Mouse (Mus musculus): ENCODE data around the gene Gm3233. TPM values are rescaled to one million over a fixed set of nuclear protein-coding genes. Genes with fewer than 3 reads are reported as not detected.
"Not testable (repeated sequence)": the region's sequence is repeated elsewhere in the genome, so short reads cannot be mapped to it uniquely, and the experiment has no call there.

Gm3233 gene
- not detected in 2 replicates for total RNA-seq (2012; rRNA removed)
- not detected for polyA plus RNA-seq (2012; ENCODE audit: insufficient read depth in 1 of 2, insufficient read length in 2 of 2, low read depth in 1 of 2, low replicate concordance in 2 of 2, missing spikeins in 1 of 2)

DNA sequence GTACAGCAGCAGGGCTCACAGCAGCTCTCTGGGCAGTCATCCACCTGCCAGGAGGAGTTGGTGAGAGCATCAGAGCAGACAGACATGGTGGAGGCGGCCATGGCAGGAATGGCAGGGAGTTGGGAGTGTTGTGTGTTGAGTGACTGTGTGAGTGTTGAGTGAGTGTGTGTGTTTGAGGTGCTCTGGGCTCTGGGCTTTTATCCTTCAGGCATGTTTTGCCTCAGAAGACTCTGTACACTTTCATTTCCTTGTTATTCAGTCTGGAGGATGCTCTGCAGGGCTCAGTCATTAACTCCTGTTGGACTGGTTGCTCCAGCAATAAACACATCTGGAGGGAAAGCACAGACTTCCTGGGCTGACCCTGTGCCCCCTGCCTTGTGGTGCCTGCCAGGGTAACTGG, at the start of gene Gm3233:
Gm3233 (minus strand) TSS at position 101 of the 400 bp plus-strand sequence.
- H3K9ac ChIP-seq (ENCODE audit: control insufficient read depth, low read depth, low read length, poor library complexity, severe bottlenecking); H3K27ac ChIP-seq (ENCODE audit: control insufficient read depth, low read depth, low read length); H3K4me3 ChIP-seq (ENCODE audit: control insufficient read depth in 1 of 2, insufficient read depth in 1 of 2, low read depth in 2 of 2, low read length in 2 of 2); DNase-seq (ENCODE audit: low read depth, low spot score); H3K4me1 ChIP-seq (ENCODE audit: control insufficient read depth in 1 of 2, insufficient read depth in 2 of 2, low read length in 2 of 2); H3K79me2 ChIP-seq (ENCODE audit: control insufficient read depth, insufficient read depth, low read length, poor library complexity); H3K36me3 ChIP-seq (ENCODE audit: control insufficient read depth in 1 of 2, insufficient read depth in 2 of 2, low read length in 2 of 2); H3K9me3 ChIP-seq (replicated peaks; ENCODE audit: insufficient read depth, low read length): not testable (repeated sequence)
- H3K27me3 ChIP-seq (ENCODE audit: control insufficient read depth in 1 of 2, insufficient read depth in 2 of 2, low read length in 2 of 2) = peaks cover 3 to 15% of the 10 kb centered on the region in 2 experiments

DNA sequence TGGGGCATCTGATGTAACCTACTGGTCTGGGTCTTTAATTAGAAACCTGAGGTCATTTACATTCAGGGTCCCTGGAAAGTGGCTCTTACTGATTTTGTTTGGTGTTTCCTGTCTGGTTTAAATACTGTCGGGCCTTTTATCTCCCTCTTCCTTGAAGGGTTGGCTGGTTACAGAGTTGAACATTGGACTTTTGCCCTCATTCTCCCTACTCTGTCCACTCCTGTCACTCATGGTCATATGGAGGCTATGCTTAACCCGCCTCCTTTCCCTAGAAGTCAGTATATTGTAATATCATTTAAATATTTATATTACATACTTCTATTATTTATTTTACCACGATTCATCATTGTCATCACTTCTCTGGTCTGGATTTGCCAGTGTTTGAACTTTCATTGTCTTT, 44.6 kb upstream of the Gm3233 start:
- no peak overlapping the region for H3K9ac ChIP-seq (ENCODE audit: control insufficient read depth, low read depth, low read length, poor library complexity, severe bottlenecking)
- H3K4me1 ChIP-seq (ENCODE audit: control insufficient read depth in 1 of 2, insufficient read depth in 2 of 2, low read length in 2 of 2) = no peaks in the 10 kb centered on the region
- no peaks in the 10 kb centered on the region for H3K9me3 ChIP-seq (replicated peaks; ENCODE audit: insufficient read depth, low read length)
- peaks cover 8 to 9% of the 10 kb centered on the region in 2 experiments for H3K27me3 ChIP-seq (ENCODE audit: control insufficient read depth in 1 of 2, insufficient read depth in 2 of 2, low read length in 2 of 2)
- DNase-seq (ENCODE audit: low read depth, low spot score) = no peak
- H3K79me2 ChIP-seq (ENCODE audit: control insufficient read depth, insufficient read depth, low read length, poor library complexity) = no peaks in the 10 kb centered on the region
- TF ChIP-seq NRF1 (IDR thresholded peaks at IDR 0.05; ENCODE audit: insufficient read depth, low read depth, low read length, poor library complexity, severe bottlenecking) (no peak), USF2 (IDR thresholded peaks at IDR 0.05; ENCODE audit: borderline replicate concordance in 1 of 2, insufficient read depth in 1 of 2, low read depth in 1 of 2, low read length in 2 of 2) (no peak), ETS1 (IDR thresholded peaks at IDR 0.05; ENCODE audit: low read depth, low read length) (no peak), SIN3A (IDR thresholded peaks at IDR 0.05; ENCODE audit: low read length) (no peak), TAL1 (IDR thresholded peaks at IDR 0.05; ENCODE audit: low read length) (no peak), ZC3H11A (IDR thresholded peaks at IDR 0.05; ENCODE audit: low read depth, low read length) (no peak), USF1 (IDR thresholded peaks at IDR 0.05; ENCODE audit: low read depth, low read length) (no peak), RAD21 (IDR thresholded peaks at IDR 0.05; ENCODE audit: low read depth, low read length) (no peak), UBTF (IDR thresholded peaks at IDR 0.05; ENCODE audit: borderline replicate concordance, insufficient read depth, low read depth, low read length) (no peak), KAT2A (conservative IDR thresholded peaks at IDR 0.05; ENCODE audit: low read depth, low read length) (no peak), MYB (IDR thresholded peaks at IDR 0.05; ENCODE audit: low read depth, low read length) (no peak), MXI1 (IDR thresholded peaks at IDR 0.05; ENCODE audit: low read depth, low read length) (no peak), MAZ (IDR thresholded peaks at IDR 0.05; ENCODE audit: low read depth, low read length) (no peak), MEF2A (IDR thresholded peaks at IDR 0.05; ENCODE audit: extremely low read depth, insufficient replicate concordance, low read depth, low read length, poor library complexity, severe bottlenecking) (no peak), MYC (IDR thresholded peaks at IDR 0.05; ENCODE audit: low read depth, low read length) (no peak), BHLHE40 (IDR thresholded peaks at IDR 0.05; ENCODE audit: borderline replicate concordance, low read depth, low read length) (no peak), NELFE (IDR thresholded peaks at IDR 0.05; ENCODE audit: low read depth, low read length) (no peak), CHD1 (IDR thresholded peaks at IDR 0.05; ENCODE audit: low read depth, low read length) (no peak)
- H3K4me3 ChIP-seq (ENCODE audit: control insufficient read depth in 1 of 2, insufficient read depth in 1 of 2, low read depth in 2 of 2, low read length in 2 of 2) = no peak overlapping the region
- no peak overlapping the region for H3K27ac ChIP-seq (ENCODE audit: control insufficient read depth, low read depth, low read length)
- H3K36me3 ChIP-seq (ENCODE audit: control insufficient read depth in 1 of 2, insufficient read depth in 2 of 2, low read length in 2 of 2) = no peaks in the 10 kb centered on the region

Data from MEL (cell line).